Mouse (Mus musculus) midbrain, embryonic 16.5 days (tissue): ENCODE data around the gene Map6. TPM values are rescaled to one million over a fixed set of nuclear protein-coding genes. Genes with fewer than 3 reads are reported as not detected.

Source experiments
- ATAC-seq: fragments of 200-750 bp; cut with Nextera tagmentation; 2 replicates; pipeline ENCODE4 v1.8.0; 2017; ENCODE audit warnings: moderate TSS enrichment
- H3K27ac ChIP-seq: fragments of 300-500 bp; sonication (generic); 2 replicates; pipeline ENCODE4 v1.5.1; 2014; ENCODE audit warnings: mild to moderate bottlenecking, low read length, mixed read lengths
- H3K27me3 ChIP-seq: fragments of 300-500 bp; sonication (generic); 2 replicates; pipeline ENCODE4 v1.6.1; 2014; ENCODE audit warnings: low read depth, low read length, mixed read lengths; ENCODE audit not compliant: control insufficient read depth, insufficient read depth
- H3K36me3 ChIP-seq: fragments of 300-500 bp; sonication (generic); 2 replicates; pipeline ENCODE4 v1.6.1; 2014; ENCODE audit warnings: mild to moderate bottlenecking, low read length, moderate library complexity, mixed read lengths; ENCODE audit not compliant: control insufficient read depth, insufficient read depth
- H3K4me1 ChIP-seq: fragments of 300-500 bp; sonication (generic); 2 replicates; pipeline ENCODE4 v1.6.1; 2014; ENCODE audit warnings: mild to moderate bottlenecking, low read length, mixed read lengths; ENCODE audit not compliant: control insufficient read depth, insufficient read depth
- H3K4me2 ChIP-seq: fragments of 300-500 bp; sonication (generic); 2 replicates; pipeline ENCODE4 v1.6.1; 2014; ENCODE audit warnings: mild to moderate bottlenecking, low read length, mixed read lengths
- H3K4me3 ChIP-seq: fragments of 300-500 bp; sonication (generic); 2 replicates; pipeline ENCODE4 v1.5.1; 2014; ENCODE audit warnings: low read depth, mild to moderate bottlenecking, low read length, moderate library complexity, mixed read lengths
- H3K9ac ChIP-seq: fragments of 300-500 bp; sonication (generic); 2 replicates; pipeline ENCODE4 v1.6.1; 2014; ENCODE audit warnings: low read depth, low read length, mixed read lengths
- H3K9me3 ChIP-seq: fragments of 300-500 bp; sonication (generic); replicated peaks from 2 replicates; pipeline ENCODE4 v1.6.1; 2014; ENCODE audit warnings: mild to moderate bottlenecking, low read length, mixed read lengths; ENCODE audit not compliant: control insufficient read depth, poor library complexity, severe bottlenecking
- WGBS: fragments of 180-500 bp; shearing (Covaris S2); extraction: QIAGEN DNeasy Blood & Tissue Kit; methylation state at CpG from one replicate; pipeline ENCODE4 v1.1.7; 2014; 5-methylcytosine and 5-hydroxymethylcytosine counted together
- polyA plus RNA-seq: library from polyadenylated mRNA; unstranded; fragments of >200 nt; fragmentation: Nextera tagmentation; extraction: Ambion mirVana; gene quantifications from 2 replicates; pipeline ENCODE4 v1.2.1, GENCODE M21; 2015

Gene Map6
- polyA plus RNA-seq, 1 experiment from 2014 or later, result 140 TPM

GRCm38 (mm10) chr7:99295104-99295503 lies 27.9 kb downstream of the Map6 start:
- H3K4me1 ChIP-seq, result peaks cover 7% of the 10 kb centered on the region; the same call in 1 of the 2 replicates
- no peak overlapping the region for H3K4me3 ChIP-seq
- no peak for ATAC-seq
- 43% methylated on average over 8 of the region's 8 CpGs for WGBS
- no peak overlapping the region for H3K9ac ChIP-seq
- no peaks in the 10 kb centered on the region for H3K9me3 ChIP-seq
- peaks cover 12% of the 10 kb centered on the region for H3K36me3 ChIP-seq
- no peak overlapping the region for H3K4me2 ChIP-seq
- H3K27me3 ChIP-seq, result no peaks in the 10 kb centered on the region
- H3K27ac ChIP-seq, result peak overlapping the region; percentile 49

- Histone ChIP-seq H3K4me1 (peaks cover 28% of the 10 kb centered on the region), H3K4me3 (no peak overlapping the region)
- WGBS, result 33% methylated on average over 3 of the region's 3 CpGs
Measured at GRCm38 (mm10) chr7:99300650-99301175, 33.5 kb downstream of the Map6 start.

GRCm38 (mm10) chr7:99304029-99304428 lies 36.8 kb downstream of the Map6 start:
- H3K27me3 ChIP-seq, result no peaks in the 10 kb centered on the region
- H3K4me2 ChIP-seq, result no peak overlapping the region
- no peak overlapping the region for H3K9ac ChIP-seq
- H3K4me3 ChIP-seq, result no peak overlapping the region
- no peaks in the 10 kb centered on the region for H3K9me3 ChIP-seq
- peak; percentile 19; the same call in 1 of the 2 replicates for ATAC-seq
- peak overlapping the region; percentile 78 for H3K27ac ChIP-seq
- H3K4me1 ChIP-seq, result peaks cover 47% of the 10 kb centered on the region
- WGBS, result 17% methylated on average over 6 of the region's 6 CpGs
- no peaks in the 10 kb centered on the region for H3K36me3 ChIP-seq

More at GRCm38 (mm10) chr7:99300650-99301175, 33.5 kb downstream of the Map6 start:
- Histone ChIP-seq H3K9ac (no peak overlapping the region), H3K36me3 (no peaks in the 10 kb centered on the region), H3K27me3 (no peaks in the 10 kb centered on the region), H3K9me3 (no peaks in the 10 kb centered on the region), H3K27ac (no peak overlapping the region), H3K4me2 (no peak overlapping the region)
- ATAC-seq, result no peak

GRCm38 (mm10) chr7:99304949-99305372 lies 37.7 kb downstream of the Map6 start:
- H3K9ac ChIP-seq, result no peak overlapping the region
- 26% methylated on average over 5 of the region's 5 CpGs for WGBS
- no peaks in the 10 kb centered on the region for H3K36me3 ChIP-seq
- H3K9me3 ChIP-seq, result no peaks in the 10 kb centered on the region
- peaks cover 51% of the 10 kb centered on the region for H3K4me1 ChIP-seq
- no peak overlapping the region for H3K4me3 ChIP-seq
- no peak overlapping the region for H3K4me2 ChIP-seq
- peak overlapping the region; percentile 78 for H3K27ac ChIP-seq
- ATAC-seq, result peak; percentile 66
- H3K27me3 ChIP-seq, result no peaks in the 10 kb centered on the region

- Histone ChIP-seq H3K4me2 (no peak overlapping the region), H3K27me3 (no peaks in the 10 kb centered on the region), H3K9ac (no peak overlapping the region), H3K4me3 (no peak overlapping the region), H3K36me3 (no peaks in the 10 kb centered on the region), H3K9me3 (no peaks in the 10 kb centered on the region), H3K4me1 (peaks cover 54% of the 10 kb centered on the region), H3K27ac (no peak overlapping the region)
- no peak for ATAC-seq
- 92% methylated on average over 4 of the region's 4 CpGs for WGBS
Measured at GRCm38 (mm10) chr7:99305688-99306087, 38.4 kb downstream of the Map6 start.

GRCm38 (mm10) chr7:99306640-99307039 lies 39.4 kb downstream of the Map6 start:
- Histone ChIP-seq H3K27ac (no peak overlapping the region), H3K9ac (no peak overlapping the region), H3K9me3 (no peaks in the 10 kb centered on the region), H3K27me3 (no peaks in the 10 kb centered on the region), H3K36me3 (no peaks in the 10 kb centered on the region), H3K4me3 (no peak overlapping the region), H3K4me1 (peaks cover 62% of the 10 kb centered on the region), H3K4me2 (no peak overlapping the region)
- WGBS, result 27% methylated on average over 3 of the region's 3 CpGs
- ATAC-seq, result no peak

- Histone ChIP-seq H3K4me1 (peaks cover 60% of the 10 kb centered on the region), H3K9ac (peak overlapping the region; percentile 55)
- ATAC-seq, result no peak
Measured at GRCm38 (mm10) chr7:99311433-99311832, 44.2 kb downstream of the Map6 start.

GRCm38 (mm10) chr7:99312058-99312457 lies 44.8 kb downstream of the Map6 start:
- Histone ChIP-seq H3K4me2 (peak overlapping the region; percentile 42), H3K4me1 (peaks cover 56% of the 10 kb centered on the region), H3K9me3 (no peaks in the 10 kb centered on the region), H3K9ac (peak overlapping the region; percentile 54; the same call in 1 of the 2 replicates), H3K36me3 (peaks cover 11% of the 10 kb centered on the region), H3K4me3 (no peak overlapping the region), H3K27me3 (no peaks in the 10 kb centered on the region), H3K27ac (peak overlapping the region; percentile 93)
- WGBS, result 21% methylated on average over 4 of the region's 4 CpGs
- peak; percentile 48 for ATAC-seq

More at GRCm38 (mm10) chr7:99311433-99311832, 44.2 kb downstream of the Map6 start:
- Histone ChIP-seq H3K4me3 (no peak overlapping the region), H3K4me2 (peak overlapping the region; percentile 23), H3K9me3 (no peaks in the 10 kb centered on the region), H3K36me3 (peaks cover 9% of the 10 kb centered on the region), H3K27ac (peak overlapping the region; percentile 93), H3K27me3 (no peaks in the 10 kb centered on the region)
- 17% methylated on average over 7 of the region's 7 CpGs for WGBS

- peaks cover 14% of the 10 kb centered on the region for H3K36me3 ChIP-seq
- H3K27ac ChIP-seq, result peak overlapping the region; percentile 93
- peak overlapping the region; percentile 42 for H3K4me2 ChIP-seq
- peaks cover 50% of the 10 kb centered on the region for H3K4me1 ChIP-seq
- H3K27me3 ChIP-seq, result no peaks in the 10 kb centered on the region
- H3K4me3 ChIP-seq, result no peak overlapping the region
- 0 out of 2 replicates have a peak overlapping the region, but pooled peaks have one; percentile 54 for H3K9ac ChIP-seq
- peak; percentile 86 for ATAC-seq
- no peaks in the 10 kb centered on the region for H3K9me3 ChIP-seq
- 5% methylated on average over 8 of the region's 8 CpGs for WGBS
Measured at GRCm38 (mm10) chr7:99312671-99313143, 45.5 kb downstream of the Map6 start.
